Mouse (Mus musculus): ENCODE results near the gene Trim11.
"Not testable (repeated sequence)": the region's sequence is repeated elsewhere in the genome, so short reads cannot be mapped to it uniquely, and the experiment has no call there.

Gene Trim11

DNA sequence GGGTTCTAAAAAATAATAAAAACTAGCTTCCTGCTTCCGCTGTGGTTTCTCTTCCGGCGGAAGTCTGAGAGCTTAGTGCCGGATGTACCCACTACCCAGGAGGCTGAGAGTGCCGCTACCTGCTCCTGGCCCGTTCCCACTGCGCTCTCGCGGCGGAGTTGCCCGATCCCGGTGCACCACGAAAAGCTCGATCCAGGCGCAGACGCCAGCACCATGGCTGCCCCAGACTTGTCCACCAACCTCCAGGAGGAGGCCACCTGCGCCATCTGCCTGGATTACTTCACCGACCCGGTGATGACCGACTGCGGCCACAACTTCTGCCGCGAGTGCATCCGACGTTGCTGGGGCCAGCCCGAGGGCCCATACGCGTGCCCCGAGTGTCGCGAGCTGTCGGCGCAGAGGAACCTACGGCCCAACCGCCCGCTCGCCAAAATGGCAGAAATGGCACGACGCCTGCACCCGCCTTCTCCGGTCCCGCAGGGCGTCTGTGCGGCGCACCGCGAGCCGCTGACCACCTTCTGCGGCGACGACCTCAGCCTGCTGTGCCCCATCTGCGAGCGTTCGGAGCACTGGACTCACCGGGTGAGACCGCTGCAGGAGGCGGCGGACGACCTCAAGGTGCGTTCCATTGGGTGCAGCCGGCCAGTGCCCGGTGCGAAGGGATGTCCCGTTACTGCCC lies at the start of gene Trim11:
Trim11 (plus strand) TSS at position 67 of the 679 bp plus-strand sequence.
- in situ Hi-C loops (cut with MboI; ENCODE audit: low sequenced_read_pairs) = no loop called here

DNA sequence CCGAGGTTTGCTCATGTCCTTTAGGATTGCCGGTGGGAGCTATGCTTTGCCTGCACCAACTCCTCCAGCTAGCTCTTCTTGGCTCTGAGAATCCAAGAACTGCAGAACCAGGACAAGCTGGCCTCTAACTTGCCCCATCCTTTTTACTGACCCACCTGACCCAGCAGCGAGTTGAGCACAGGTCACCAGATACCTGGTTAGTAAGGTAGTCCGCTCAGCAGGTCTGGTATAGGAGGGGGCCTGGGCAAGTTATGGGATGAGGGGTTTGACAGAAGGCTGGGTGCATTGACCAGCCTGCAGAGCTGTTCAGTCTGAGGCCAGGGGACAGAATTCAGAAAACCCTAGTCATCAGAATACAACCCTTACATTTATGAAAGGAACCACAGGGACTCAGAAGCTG lies 48.8 kb upstream of the Trim11 start:
- in situ Hi-C loops (cut with MboI; ENCODE audit: low sequenced_read_pairs) = no loop called here

DNA sequence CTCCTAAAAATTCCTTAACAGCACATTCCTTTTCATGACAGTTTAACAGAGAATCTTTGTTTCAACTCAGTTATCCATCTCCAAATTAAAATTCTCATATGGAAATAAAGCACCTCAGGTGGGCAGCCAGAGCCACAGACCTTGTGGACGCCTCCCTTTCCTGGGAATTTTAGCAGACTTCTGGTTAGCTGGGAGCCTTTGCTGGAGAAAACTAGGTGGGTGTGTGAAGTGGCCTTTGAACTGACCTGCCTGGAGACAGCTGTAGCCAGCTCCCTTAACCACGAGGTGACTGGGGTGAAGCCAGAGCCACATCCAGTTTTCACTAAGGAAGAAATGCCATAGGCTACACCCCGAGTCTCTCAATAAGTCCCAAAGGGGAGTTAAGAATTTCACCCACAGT lies 48.3 kb upstream of the Trim11 start:
- in situ Hi-C loops (cut with MboI; ENCODE audit: low sequenced_read_pairs) = no loop called here

DNA sequence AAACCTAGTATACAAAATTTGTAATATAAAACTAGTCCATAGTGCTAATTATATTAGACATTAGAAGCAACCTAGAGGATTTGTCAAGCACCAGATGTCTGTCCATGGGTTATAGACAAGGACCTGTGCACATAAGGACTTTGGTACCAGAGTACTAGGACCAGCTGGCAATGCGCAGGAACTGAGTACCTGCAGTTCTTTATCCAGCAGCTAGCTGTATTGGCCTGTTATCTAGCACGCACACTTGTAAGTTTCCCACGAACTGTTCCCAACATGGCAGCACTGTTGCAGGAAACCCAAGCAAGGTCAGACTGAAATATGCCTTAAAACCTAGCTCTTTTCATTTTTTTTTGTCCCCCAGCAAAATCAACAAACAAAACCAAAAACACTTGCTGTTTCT lies 47.6 kb upstream of the Trim11 start:
- in situ Hi-C loops (cut with MboI; ENCODE audit: low sequenced_read_pairs) = no loop called here

DNA sequence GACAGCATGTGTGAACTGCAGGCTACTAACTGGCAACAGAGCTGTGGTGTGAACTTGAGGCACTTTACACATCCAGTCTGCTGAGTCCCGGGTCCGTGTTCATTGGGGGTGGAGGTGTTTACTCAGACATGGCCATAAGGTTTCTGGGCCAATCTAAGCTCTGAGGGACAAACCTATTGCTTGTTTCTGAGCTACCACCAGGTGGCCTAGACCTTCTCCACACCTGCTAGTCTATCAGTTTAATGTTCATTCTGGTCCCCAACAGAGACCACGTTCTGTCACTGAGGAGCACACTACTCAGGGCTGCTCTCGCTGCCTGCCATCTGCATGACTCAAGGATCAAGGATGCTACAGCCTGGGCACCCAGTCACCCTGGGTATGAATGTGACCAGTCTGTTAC lies 46.3 kb upstream of the Trim11 start:
- in situ Hi-C loops (cut with MboI; ENCODE audit: low sequenced_read_pairs) = no loop called here

DNA sequence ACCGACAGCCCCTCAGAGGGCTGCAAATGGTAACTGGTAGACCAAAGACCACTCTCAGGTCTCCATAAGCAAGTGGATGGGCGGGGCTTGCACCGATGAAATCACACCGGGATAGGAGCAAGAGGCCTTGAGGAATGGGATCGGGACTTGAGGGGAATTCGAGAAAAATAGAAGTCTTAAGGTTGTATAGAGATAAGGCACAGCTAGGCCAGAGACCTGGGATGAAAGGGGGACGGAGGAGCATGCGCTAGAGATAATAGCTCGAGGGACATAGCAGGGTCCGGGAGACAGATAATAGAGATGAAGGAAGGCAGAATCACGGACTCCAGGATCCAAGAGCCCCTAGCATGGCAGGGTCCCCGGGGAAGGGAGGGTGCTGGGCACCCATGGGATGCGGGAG lies 40.0 kb upstream of the Trim11 start:
- in situ Hi-C loops (cut with MboI; ENCODE audit: low sequenced_read_pairs) = no loop called here

DNA sequence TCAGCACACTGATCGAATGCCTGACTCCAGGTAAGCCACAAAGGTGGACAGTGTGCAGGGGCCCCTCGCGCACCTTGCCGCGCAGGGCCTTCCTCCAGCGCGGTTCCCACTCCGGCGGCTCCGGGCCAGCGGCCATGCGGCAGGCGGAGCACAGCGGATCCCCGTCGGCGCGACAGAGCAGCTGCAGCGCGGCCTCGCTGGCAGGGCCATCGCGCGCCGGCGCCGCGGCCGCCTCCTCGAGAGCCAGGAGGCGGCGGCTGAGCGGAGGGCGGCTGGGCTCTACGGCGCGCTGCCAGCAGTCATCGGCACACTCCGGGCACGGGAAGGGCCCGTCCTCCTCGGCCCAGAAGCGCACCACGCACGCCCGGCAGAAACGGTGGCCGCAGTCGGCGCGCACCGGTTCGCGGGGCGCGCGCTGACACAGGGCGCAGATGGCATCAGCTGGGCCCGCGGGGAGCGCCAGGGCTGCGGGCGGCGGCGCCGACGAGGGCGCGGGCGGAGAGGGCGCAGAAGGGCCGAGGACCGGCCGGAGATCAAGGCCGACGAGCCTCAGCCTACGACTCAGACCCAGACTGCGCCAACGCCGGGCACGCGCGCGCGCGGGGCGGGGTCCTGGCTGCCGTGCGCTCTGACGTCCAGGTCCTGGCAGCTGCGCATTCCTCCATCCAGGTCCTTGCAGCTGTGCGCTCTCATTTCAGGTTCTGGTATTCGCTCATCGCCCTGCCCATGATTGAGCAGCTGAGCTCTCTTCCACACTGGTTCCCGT lies 39.4 kb upstream of the Trim11 start, which contains the start of gene Rnf187:
Rnf187 (minus strand) TSS at position 595 of the 766 bp plus-strand sequence.
- in situ Hi-C loops (cut with MboI; ENCODE audit: low sequenced_read_pairs) = no loop called here

DNA sequence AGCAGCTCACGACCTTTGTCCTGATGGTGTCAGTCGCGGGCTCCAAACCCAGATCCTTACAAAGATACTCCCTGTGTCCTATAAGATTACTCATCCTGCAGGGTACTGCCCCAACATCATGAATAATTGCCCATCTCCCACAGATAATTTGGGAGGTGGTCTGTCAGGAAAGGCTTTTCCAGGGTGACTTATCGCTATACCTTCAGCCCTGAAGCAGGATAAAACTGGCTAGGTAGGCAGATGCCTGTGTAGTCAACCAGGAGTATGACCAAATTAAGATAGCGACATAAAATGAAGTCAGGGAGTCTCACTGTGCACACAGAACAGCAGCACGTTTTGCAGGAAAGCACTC lies 38.8 kb upstream of the Trim11 start:
- in situ Hi-C loops (cut with MboI; ENCODE audit: low sequenced_read_pairs) = no loop called here

DNA sequence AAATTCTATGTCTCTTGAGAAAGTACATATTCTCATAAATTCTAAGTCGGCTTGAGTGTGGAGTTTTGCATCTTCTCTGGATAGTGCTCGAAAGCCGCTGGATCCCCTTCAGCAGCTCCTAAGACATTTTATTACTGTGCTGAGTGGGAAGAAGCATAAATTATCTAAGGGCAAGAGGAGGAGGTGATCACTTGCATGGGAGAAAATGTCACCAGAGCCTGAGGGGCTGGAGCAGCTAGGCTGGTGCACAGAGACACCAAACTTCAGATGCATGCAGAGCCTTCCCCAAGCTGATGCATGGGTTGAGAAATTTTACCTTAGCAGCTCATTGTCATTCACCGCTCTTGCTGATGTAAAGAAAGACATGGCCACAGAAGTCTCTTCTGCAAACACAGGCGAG lies 33.8 kb upstream of the Trim11 start:
- in situ Hi-C loops (cut with MboI; ENCODE audit: low sequenced_read_pairs) = no loop called here

DNA sequence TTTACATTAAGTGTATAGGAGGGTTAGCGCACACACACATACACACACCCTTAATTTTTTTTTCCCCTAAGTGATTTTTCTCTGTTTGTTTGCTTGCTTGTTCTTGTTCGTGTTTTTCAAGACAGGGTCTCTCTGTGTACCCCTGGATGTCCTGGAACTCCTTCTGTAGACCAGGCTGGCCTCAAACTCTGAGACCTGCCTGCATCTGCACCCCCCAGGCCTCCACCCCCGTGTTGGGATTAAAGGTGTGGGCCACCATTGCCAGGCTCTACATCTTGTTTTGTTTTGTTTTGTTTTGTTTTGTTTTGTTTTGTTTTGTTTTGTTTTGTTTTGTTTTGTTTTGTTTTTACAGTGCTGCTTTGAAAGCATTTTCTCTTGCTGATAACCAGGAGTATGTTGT lies 30.6 kb upstream of the Trim11 start:
- in situ Hi-C loops (cut with MboI; ENCODE audit: low sequenced_read_pairs) = no loop called here

DNA sequence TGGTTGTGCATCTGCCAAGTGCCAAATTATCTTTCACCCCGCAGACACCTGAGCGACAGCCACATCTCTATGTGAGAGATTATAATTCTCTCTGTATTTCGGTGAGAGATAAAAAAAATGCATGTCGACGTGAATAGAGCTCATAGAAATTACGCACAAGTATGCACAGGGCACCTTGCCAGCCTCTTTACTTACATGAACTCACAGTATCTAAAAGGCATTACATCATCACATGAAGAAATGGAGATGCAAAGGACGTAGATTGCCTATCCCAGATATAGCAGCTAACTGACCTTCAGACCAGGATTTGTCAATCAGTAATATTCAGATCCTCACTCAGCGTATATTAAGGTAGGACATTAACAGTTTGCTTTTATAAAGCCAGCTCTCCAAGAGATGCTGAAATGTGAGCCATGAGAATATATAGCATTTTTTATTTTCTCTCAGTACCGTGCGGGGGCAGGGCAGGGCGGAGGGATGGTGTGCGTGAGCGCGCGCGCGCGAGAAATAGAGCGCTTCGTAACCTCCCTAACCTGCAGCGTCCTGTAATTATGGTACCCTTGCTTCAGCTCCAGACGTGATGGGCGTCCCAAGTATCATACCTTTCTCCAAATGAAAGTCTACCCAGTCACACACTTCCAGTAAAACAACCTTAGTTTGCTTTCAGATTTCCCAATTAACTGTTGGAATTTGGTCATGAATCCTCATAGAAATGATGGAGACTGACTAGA lies 29.9 kb upstream of the Trim11 start:
- in situ Hi-C loops (cut with MboI; ENCODE audit: low sequenced_read_pairs) = no loop called here

DNA sequence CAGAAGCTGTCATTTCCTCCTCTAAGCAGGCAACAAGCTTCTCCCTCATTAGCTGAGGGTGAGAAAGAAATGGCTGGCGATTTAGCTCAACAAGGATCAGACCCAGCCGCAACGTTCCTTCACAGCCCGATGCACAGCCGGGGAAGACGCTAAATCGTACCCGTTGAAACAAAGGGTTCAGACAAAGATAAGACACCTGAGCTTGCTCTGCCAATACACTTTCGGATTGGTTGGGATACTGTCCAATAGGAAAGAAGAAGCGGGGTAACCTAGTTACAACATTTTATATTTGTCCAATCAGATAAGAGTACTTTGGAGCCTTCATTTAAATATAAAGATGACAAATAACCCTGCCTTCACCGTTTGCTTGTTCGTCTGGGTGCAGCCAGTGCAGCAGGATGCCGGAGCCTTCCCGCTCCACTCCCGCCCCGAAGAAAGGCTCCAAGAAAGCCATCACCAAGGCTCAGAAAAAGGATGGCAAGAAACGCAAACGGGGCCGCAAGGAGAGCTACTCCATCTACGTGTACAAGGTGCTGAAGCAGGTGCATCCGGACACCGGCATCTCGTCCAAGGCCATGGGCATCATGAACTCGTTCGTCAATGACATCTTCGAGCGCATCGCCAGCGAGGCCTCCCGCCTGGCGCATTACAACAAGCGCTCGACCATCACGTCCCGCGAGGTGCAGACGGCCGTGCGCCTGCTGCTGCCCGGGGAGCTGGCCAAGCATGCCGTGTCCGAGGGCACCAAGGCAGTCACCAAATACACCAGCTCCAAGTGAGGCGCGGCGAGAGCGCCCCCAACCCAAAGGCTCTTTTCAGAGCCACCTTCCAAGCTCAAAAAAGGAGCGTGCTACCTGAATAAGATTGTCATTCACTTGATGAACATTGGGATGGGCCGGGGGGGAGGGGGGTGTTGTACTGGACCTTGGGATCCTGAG lies 29.1 kb upstream of the Trim11 start, which contains the start of gene Hist3h2ba:
Hist3h2ba (plus strand) TSS at position 379 of the 938 bp plus-strand sequence.
- in situ Hi-C loops (cut with MboI; ENCODE audit: low sequenced_read_pairs) = no loop called here

DNA sequence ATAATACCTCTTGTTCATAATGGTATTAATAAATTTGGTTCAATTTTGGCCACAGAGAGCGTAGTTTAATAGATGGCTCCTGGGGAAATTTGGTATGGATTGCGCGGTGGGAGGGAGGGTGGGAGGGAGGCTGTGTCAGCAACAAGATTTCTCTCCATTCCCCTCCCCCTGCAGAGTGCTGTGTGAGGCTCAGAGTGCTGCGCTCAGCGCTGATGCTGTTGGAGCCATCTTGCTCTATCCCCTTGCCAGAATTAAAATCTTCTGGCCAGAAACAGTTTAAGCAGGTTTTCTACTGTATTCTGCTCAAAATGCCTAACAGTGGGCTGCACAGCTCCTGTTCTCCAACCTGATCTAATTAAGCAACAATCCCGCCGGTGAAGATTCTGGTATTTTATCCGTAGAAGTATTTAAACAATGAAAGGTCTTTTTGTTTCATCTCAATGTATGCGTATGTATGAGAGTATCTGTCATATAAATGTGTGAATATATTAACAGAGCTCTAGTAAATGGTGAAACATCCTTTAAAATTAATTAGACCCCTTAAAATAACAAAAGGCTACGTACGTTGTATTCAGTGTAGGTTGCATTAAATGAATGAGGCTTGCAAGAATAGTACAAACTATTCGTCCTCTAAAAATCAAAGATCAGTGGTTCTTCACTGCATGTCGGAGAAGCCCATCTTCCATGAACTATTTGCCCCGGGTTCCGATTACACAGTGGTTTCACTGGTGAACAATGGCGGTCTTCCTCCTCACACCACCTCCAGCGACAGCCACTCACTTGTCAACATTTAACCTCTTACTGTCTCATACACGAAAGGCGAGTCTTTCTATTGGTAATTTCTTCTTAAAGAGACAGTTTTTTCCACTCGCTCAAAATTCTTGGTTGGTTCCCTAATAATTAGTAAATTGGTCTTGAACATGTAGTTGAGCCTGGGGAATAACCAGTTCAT lies 28.1 kb upstream of the Trim11 start:
- in situ Hi-C loops (cut with MboI; ENCODE audit: low sequenced_read_pairs) = no loop called here

DNA sequence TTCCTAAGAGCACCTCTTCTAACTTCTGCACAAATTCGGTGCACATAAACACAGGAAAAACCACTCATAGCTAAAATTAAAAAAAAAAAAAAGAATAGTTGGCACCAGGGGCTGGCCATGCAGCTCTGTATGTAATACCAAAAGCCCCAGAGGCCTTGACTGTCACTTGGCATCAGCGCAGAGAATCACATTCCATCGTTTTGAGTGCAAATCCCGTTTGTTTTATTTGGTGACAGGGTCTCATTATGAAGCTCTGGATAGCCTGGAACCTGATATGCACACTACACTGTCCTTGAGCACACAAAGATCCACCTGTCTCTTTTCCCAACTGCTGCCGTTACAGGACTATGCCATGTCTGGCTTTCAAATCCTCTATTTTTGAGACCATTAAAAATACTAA lies 26.7 kb upstream of the Trim11 start:
- in situ Hi-C loops (cut with MboI; ENCODE audit: low sequenced_read_pairs) = no loop called here

DNA sequence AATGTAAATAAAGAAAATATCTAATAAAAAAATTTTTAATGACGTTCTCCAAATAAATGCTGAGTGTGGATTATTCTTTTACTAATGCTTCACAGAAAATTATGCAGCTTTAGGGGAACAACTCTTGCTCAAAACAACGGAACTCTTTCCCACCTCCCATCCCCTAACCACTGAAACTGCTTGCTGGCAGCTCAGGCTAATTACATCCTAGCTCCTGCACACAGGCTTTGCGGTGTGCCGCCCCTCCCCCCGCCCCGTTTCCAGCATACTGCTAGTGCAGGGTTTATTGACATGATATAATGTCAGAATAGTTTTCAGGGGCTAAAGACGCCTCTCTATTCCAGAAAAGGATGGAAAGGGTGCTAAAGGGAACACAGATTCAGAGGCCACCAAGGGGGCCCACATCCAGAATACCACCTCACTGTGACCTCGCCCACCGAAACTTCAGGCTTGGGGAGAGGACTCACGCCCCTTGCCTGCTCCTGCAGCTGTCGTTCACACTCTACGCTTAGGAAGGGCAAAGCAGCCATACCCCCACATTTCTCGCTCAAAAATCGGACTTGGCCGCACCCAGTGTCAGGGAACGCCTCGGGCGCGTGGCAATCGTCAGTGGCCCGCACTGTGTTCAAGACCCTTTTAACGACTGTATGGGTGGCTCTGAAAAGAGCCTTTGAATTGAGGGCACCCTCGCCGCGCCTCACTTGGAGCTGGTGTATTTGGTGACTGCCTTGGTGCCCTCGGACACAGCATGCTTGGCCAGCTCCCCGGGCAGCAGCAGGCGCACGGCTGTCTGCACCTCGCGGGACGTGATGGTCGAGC lies 24.3 kb upstream of the Trim11 start:
- in situ Hi-C loops (cut with MboI; ENCODE audit: low sequenced_read_pairs) = no loop called here

DNA sequence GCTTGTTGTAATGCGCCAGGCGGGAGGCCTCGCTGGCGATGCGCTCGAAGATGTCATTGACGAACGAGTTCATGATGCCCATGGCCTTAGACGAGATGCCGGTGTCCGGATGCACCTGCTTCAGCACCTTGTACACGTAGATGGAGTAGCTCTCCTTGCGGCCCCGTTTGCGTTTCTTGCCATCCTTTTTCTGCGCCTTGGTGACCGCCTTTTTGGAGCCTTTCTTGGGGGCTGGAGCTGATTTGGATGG lies 23.8 kb upstream of the Trim11 start:
- in situ Hi-C loops (cut with MboI; ENCODE audit: low sequenced_read_pairs) = not testable (repeated sequence)

DNA sequence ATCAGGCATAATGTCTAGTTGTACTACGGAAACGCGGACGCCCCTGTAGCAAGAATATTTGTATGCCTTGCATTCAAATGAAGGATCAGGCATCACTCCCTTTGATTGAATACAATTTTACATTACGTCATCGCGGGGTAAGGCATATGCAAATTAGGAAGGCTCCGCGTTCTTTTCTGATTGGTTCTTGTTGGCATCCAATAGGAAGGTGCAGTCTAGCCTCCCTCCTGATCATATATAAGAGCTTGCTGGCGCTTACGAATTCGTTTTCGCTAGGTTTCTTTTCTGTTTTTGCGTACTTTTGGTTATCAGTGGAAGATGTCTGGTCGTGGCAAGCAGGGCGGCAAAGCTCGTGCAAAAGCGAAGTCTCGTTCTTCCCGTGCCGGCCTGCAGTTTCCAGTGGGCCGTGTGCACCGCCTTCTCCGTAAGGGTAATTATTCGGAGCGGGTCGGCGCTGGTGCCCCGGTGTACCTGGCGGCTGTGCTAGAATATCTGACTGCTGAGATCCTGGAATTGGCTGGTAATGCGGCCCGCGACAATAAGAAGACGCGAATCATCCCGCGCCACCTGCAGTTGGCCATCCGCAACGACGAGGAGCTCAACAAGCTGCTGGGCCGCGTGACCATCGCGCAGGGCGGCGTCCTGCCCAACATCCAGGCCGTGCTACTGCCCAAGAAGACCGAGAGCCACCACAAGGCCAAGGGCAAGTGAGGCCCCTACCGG lies 23.3 kb upstream of the Trim11 start, which contains the start of the genes Hist3h2a and Trim17:
Hist3h2a (plus strand) TSS at position 266 of the 723 bp plus-strand sequence.
Trim17 (plus strand) TSS at position 266 of the 723 bp plus-strand sequence.
- in situ Hi-C loops (cut with MboI; ENCODE audit: low sequenced_read_pairs) = no loop called here
